Mouse (Mus musculus) liver, embryonic 14.5 days (tissue): Measurements from ENCODE around the gene E2f8. TPM values are rescaled to one million over a fixed set of nuclear protein-coding genes. Genes with fewer than 3 reads are reported as not detected.
A peak's percentile ranks its signal among the peaks of the same experiment; 100 is the strongest.

Experiments used
- ATAC-seq: fragments of 200-750 bp; cut with Nextera tagmentation; 2 replicates; pipeline ENCODE4 v1.8.0; 2017; ENCODE audit warnings: moderate number of reproducible peaks, mild to moderate bottlenecking, moderate library complexity; ENCODE audit not compliant: insufficient read depth
- DNase-seq, 3 experiments: peaks; one replicate each; pipeline ENCODE4 v3.0.0-alpha.2; 2012 to 2013; ENCODE audit warnings: low read depth in 3 of 3, low spot score in 3 of 3
- H3K27ac ChIP-seq: fragments of 300-500 bp; sonication (generic); 2 replicates; pipeline ENCODE4 v1.5.1; 2014; ENCODE audit warnings: moderate library complexity, mild to moderate bottlenecking, control low read depth, inconsistent platforms
- H3K27me3 ChIP-seq: fragments of 300-500 bp; sonication (generic); 2 replicates; pipeline ENCODE4 v1.6.1; 2014; ENCODE audit warnings: mild to moderate bottlenecking, low read length, moderate library complexity; ENCODE audit not compliant: control insufficient read depth, insufficient read depth
- H3K36me3 ChIP-seq: fragments of 300-500 bp; sonication (generic); replicated peaks from 2 replicates; pipeline ENCODE4 v1.6.1; 2014; ENCODE audit warnings: low read depth; ENCODE audit not compliant: control insufficient read depth, insufficient read depth
- H3K4me1 ChIP-seq, 2 experiments: fragments of 200-500 bp in 1 of 2; fragments of 300-500 bp in 1 of 2; sonication (generic) in 1 of 2; replicated peaks; 2 replicates each; pipeline ENCODE4 v1.6.1; 2012 to 2014; ENCODE audit warnings: antibody characterized with exemption in 1 of 2, inconsistent platforms in 1 of 2, low read length in 1 of 2; ENCODE audit not compliant: control insufficient read depth in 2 of 2, insufficient read depth in 2 of 2
- H3K4me2 ChIP-seq: fragments of 300-500 bp; sonication (generic); 2 replicates; pipeline ENCODE4 v1.6.1; 2014; ENCODE audit warnings: low read depth, mild to moderate bottlenecking, control low read depth, moderate library complexity
- H3K4me3 ChIP-seq, 2 experiments: fragments of 200-500 bp in 1 of 2; fragments of 300-500 bp in 1 of 2; sonication (generic) in 1 of 2; 2 replicates each; pipeline ENCODE4 v1.5.1; 2012 to 2014; ENCODE audit warnings: low read depth in 2 of 2, low read length in 2 of 2, mild to moderate bottlenecking in 2 of 2, control low read depth in 1 of 2, inconsistent platforms in 1 of 2, moderate library complexity in 1 of 2; ENCODE audit not compliant: insufficient read depth in 1 of 2
- H3K9ac ChIP-seq: fragments of 300-500 bp; sonication (generic); replicated peaks from 2 replicates; pipeline ENCODE4 v1.6.1; 2014; ENCODE audit warnings: mild to moderate bottlenecking, control low read depth, moderate library complexity
- H3K9me3 ChIP-seq: fragments of 300-500 bp; sonication (generic); 2 replicates; pipeline ENCODE4 v1.6.1; 2016; ENCODE audit warnings: low read length, mixed read lengths; ENCODE audit not compliant: control insufficient read depth
- CTCF ChIP-seq: IDR thresholded peaks from 2 replicates; pipeline ENCODE4 v1.5.1; 2016; ENCODE audit warnings: antibody characterized with exemption, low read depth, control low read depth
- EP300 ChIP-seq: IDR thresholded peaks from 2 replicates; pipeline ENCODE4 v1.6.1; 2016; ENCODE audit warnings: antibody characterized with exemption, low read depth
- WGBS: fragments of 180-500 bp; shearing (Covaris S2); extraction: QIAGEN DNeasy Blood & Tissue Kit; methylation state at CpG from one replicate; pipeline ENCODE4 v1.1.7; 2014; ENCODE audit not compliant: insufficient replicate concordance; 5-methylcytosine and 5-hydroxymethylcytosine counted together
- polyA plus RNA-seq, 2 experiments: library from polyadenylated mRNA; depleted of rRNA in 1 of 2; stranded (reverse) in 1 of 2; unstranded in 1 of 2; fragments of >200 nt; fragmentation: Nextera tagmentation in 1 of 2; extraction: Ambion mirVana in 1 of 2; gene quantifications; 2 replicates each; pipeline versions ENCODE4 v1.2.1 to v1.2.3; 2012 to 2014

Gene E2f8
- polyA plus RNA-seq, 2 experiments: 25.9 to 28.2 TPM

DNA sequence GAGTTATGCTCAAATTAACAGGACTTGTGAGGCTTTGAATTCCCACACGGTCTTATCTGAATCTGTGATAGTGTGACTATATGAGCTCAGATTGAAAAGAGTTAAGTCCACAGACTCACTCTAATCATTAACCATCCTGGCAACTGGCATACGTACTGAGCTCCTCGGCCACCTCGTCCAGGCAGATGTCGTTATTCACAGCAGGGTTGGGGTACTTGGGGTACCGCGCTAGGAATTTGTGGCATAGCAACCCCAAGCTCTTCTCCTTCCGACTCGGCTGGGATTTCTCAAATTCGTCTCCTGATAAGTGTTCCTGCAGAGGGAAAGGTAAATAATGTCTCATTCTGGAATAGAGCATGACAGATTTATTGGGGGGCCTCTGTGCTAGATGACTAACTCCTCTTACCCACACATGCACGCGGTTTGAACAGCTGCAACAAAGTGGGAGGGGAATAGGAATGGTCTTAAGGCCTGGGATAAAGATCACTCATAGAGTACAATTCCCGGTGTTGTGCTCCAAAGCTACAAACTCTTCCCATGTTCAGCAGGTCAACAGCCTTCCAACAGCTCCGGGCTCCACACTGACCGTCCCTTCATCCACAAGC, 3.5 kb downstream of the E2f8 start:
- ATAC-seq: no peak
- Histone ChIP-seq H3K36me3 (peaks cover 67% of the 10 kb centered on the region), H3K27ac (no peak overlapping the region)

DNA sequence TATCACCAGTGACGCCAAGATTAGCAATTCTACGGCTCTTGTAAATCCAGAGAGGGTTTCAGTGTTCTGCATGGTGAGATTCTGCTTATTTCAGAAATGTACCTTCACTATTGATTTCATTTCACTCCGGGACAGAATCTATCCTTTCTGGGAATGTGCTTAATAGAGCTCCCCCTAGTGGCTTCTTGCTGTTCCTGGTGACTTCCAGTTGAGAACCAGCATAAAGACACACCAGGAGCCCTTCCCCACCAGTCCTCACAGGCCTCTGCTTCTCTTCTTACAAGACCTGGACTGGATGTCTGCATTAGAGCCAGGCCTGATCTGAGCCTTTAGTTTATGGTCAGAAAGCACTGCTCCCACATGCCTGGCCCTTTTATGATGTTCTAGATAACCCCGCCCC, 4.9 kb downstream of the E2f8 start:
- H3K27ac ChIP-seq: no peak overlapping the region
- ATAC-seq (no peak), DNase-seq (peak in 1 of 3 experiments; percentile 51)
- WGBS: 70% methylated on average over 4 of the region's 4 CpGs
- TF ChIP-seq CTCF (peak; percentile 79), EP300 (no peak)
- H3K4me2 ChIP-seq: no peak overlapping the region
- no peaks in the 10 kb centered on the region for H3K27me3 ChIP-seq
- H3K4me3 ChIP-seq: no peak overlapping the region
- no peaks in the 10 kb centered on the region for H3K9me3 ChIP-seq
- H3K9ac ChIP-seq: no peak overlapping the region
- peaks cover 6% of the 10 kb centered on the region in 2 experiments for H3K4me1 ChIP-seq
- H3K36me3 ChIP-seq: peaks cover 81% of the 10 kb centered on the region

More for the DNA sequence above, 3.5 kb downstream of the E2f8 start:
- DNase-seq: no peak
- H3K4me3 ChIP-seq: no peak overlapping the region; a peak in 1 of 4 replicates
- no peak overlapping the region for H3K9ac ChIP-seq
- 85% methylated on average over 15 of the region's 15 CpGs for WGBS
- TF ChIP-seq EP300: no peak
- no peak for TF ChIP-seq CTCF
- peak overlapping the region; percentile 96 for H3K4me2 ChIP-seq
- H3K9me3 ChIP-seq: no peaks in the 10 kb centered on the region
- H3K4me1 ChIP-seq: peaks cover 12 to 13% of the 10 kb centered on the region in 2 experiments
- peaks cover 1% of the 10 kb centered on the region for H3K27me3 ChIP-seq

DNA sequence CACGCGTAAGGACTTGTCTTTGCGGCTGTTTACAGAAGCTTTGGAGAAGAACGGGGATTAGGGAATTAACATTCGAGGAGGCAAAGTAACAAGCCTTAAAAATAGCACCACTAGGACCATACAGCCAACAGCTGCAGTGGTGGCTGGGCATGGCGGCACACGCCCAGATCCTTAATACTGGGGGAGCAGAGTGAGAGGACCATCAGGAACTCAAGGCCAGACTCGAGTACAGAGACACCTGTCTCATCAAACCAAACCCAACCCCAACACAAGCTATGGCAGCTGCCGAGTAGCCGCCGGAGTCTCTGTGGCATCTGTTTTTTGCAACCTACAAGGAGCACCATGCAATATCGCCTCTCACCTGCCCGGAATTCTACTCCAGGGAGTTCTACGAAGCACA, 6.3 kb downstream of the E2f8 start:
- DNase-seq (no peak), ATAC-seq (no peak)
- no peak overlapping the region for H3K4me3 ChIP-seq
- peaks cover 95% of the 10 kb centered on the region for H3K36me3 ChIP-seq
- no peak overlapping the region for H3K4me2 ChIP-seq
- no peak for TF ChIP-seq EP300
- no peak for TF ChIP-seq CTCF
- H3K27me3 ChIP-seq: no peaks in the 10 kb centered on the region
- peaks cover 6% of the 10 kb centered on the region in 2 experiments for H3K4me1 ChIP-seq
- 93% methylated on average over 14 of the region's 14 CpGs for WGBS
- H3K9ac ChIP-seq: no peak overlapping the region
- H3K9me3 ChIP-seq: no peaks in the 10 kb centered on the region
- no peak overlapping the region for H3K27ac ChIP-seq

DNA sequence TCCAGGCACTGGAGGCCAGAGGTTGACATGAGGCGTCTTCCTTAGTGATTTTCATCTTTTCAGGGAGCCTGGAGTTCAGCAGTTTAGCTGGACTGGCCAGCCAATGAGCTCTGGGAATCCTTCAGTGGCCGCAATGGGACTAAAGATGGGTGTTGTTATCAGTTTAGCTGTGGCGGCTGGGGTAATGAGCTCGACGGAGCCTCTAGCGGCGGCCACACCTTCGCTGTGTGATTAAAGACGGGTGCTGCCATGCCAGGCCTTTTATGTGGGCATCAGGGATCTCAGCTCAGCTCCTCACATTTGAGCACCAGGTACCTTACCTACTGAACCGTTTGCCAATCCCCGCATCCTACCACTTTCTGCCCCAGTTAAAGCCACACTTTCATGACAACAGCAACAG, 10.1 kb downstream of the E2f8 start:
- no peak for TF ChIP-seq EP300
- no peak for TF ChIP-seq CTCF
- H3K27me3 ChIP-seq: no peaks in the 10 kb centered on the region
- H3K4me3 ChIP-seq: no peak overlapping the region
- H3K4me1 ChIP-seq: no peaks in the 10 kb centered on the region
- WGBS: 81% methylated on average over 11 of the region's 11 CpGs
- H3K9me3 ChIP-seq: no peaks in the 10 kb centered on the region
- peaks cover 99% of the 10 kb centered on the region for H3K36me3 ChIP-seq
- ATAC-seq (no peak), DNase-seq (no peak)
- H3K27ac ChIP-seq: no peak overlapping the region
- no peak overlapping the region for H3K9ac ChIP-seq
- H3K4me2 ChIP-seq: no peak overlapping the region

DNA sequence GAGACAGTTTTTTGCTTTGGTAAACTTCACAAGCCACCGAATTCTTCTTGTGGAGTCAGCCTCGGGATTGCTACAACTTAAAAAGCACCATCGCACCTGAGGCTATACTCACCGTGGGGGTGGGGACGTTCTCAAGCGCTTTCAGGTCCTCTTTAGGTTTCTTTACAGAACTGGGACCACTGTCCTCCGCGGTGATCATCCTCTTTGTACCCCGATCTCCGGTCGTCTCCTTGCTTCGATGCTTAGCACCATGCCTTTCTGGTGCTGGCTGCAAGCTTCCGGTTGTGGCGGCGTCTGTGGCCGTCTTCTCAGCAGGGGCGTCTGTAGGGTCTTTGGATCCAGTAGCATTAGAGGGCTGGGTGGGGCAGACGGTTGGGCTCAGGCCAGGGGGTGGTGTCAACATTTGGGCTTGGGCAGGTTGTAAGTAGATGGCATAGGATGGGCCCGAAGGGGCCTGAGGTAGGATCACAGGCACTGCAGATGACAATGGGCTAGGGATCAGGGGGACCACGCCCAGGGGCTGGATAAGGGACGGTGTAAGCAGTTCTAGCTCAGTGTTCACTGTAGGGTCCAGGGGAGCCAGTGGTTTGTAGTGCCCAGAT, 10.7 kb downstream of the E2f8 start:
- Histone ChIP-seq H3K9ac (no peak overlapping the region), H3K4me1 (no peaks in the 10 kb centered on the region), H3K4me2 (no peak overlapping the region), H3K27ac (no peak overlapping the region), H3K27me3 (no peaks in the 10 kb centered on the region), H3K9me3 (no peaks in the 10 kb centered on the region), H3K36me3 (peaks cover 99% of the 10 kb centered on the region), H3K4me3 (no peak overlapping the region)
- WGBS: 88% methylated on average over 21 of the region's 21 CpGs
- TF ChIP-seq EP300: no peak
- TF ChIP-seq CTCF: no peak
- DNase-seq (no peak), ATAC-seq (no peak)
